Mouse (Mus musculus): ENCODE results near the gene F10.

DNA sequence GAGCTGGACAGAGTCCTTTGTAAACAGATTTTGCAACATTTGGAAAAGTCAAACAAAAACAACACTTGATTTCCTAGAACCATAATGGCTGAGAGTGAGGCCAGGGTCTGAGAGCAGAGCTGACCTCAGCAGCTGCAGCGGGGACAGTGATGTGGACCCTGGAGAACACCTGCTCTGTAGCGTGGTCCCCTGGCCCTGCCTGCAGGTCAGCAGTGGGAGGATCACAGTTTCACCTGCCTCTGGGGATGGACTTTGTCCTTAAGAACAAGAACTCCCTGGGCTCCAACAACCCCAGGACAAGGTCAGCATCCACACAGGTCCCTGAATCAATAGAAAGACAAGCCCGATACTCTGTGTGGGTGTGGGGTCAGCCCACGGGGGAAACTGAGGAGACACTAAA lies 20.2 kb downstream of the F10 start:
- TF ChIP-seq REST (IDR thresholded peaks at IDR 0.05; ENCODE audit: insufficient read depth, insufficient read length) (no peak), MYOG (IDR thresholded peaks at IDR 0.05; ENCODE audit: control insufficient read depth in 1 of 3, insufficient read depth in 1 of 3, insufficient read length in 2 of 3, low read depth in 2 of 3) (no peak), E2F4 (IDR thresholded peaks at IDR 0.05; ENCODE audit: insufficient read depth) (no peak), POLR2A (IDR thresholded peaks at IDR 0.05; ENCODE audit: insufficient read length, low read depth) (no peak), MAX (IDR thresholded peaks at IDR 0.05; ENCODE audit: low read depth) (no peak), CEBPB (IDR thresholded peaks at IDR 0.05; ENCODE audit: insufficient read depth, poor library complexity, severe bottlenecking) (no peak), TCF12 (IDR thresholded peaks at IDR 0.05; ENCODE audit: insufficient read depth, poor library complexity, severe bottlenecking) (no peak), USF1 (IDR thresholded peaks at IDR 0.05; ENCODE audit: low read depth) (no peak), POLR2AphosphoS2 (IDR thresholded peaks at IDR 0.05; ENCODE audit: insufficient read length, low read depth) (no peak), MYOD1 (IDR thresholded peaks at IDR 0.05; ENCODE audit: control insufficient read depth in 1 of 3, insufficient read length in 2 of 3, low read depth in 2 of 3) (no peak), TCF3 (IDR thresholded peaks at IDR 0.05; ENCODE audit: insufficient read length, low read depth) (no peak), SRF (IDR thresholded peaks at IDR 0.05; ENCODE audit: control insufficient read depth, insufficient read length, low read depth) (no peak)
